Mouse (Mus musculus) ES-E14 (cell line): Measurements from ENCODE around the gene Chst1.

Source experiments
- CHD2 ChIP-seq: IDR thresholded peaks from 2 replicates; pipeline ENCODE4 v1.6.1; 2014; ENCODE audit warnings: mild to moderate bottlenecking, low read depth, low read length, inconsistent platforms
- HCFC1 ChIP-seq: IDR thresholded peaks from 2 replicates; pipeline ENCODE4 v1.6.1; 2012; ENCODE audit warnings: low read length, inconsistent platforms, borderline replicate concordance; ENCODE audit not compliant: insufficient read depth
- MAFK ChIP-seq: IDR thresholded peaks from 2 replicates; pipeline ENCODE4 v1.6.1; 2014; ENCODE audit warnings: mild to moderate bottlenecking, low read depth, low read length, inconsistent platforms; ENCODE audit not compliant: insufficient read depth
- ZC3H11A ChIP-seq: IDR thresholded peaks from 2 replicates; pipeline ENCODE4 v1.6.1; 2012; ENCODE audit warnings: low read depth, mild to moderate bottlenecking, inconsistent platforms, low read length, borderline replicate concordance
- ZNF384 ChIP-seq: IDR thresholded peaks from 2 replicates; pipeline ENCODE4 v1.6.1; 2012; ENCODE audit warnings: low read depth, low read length, inconsistent platforms

DNA sequence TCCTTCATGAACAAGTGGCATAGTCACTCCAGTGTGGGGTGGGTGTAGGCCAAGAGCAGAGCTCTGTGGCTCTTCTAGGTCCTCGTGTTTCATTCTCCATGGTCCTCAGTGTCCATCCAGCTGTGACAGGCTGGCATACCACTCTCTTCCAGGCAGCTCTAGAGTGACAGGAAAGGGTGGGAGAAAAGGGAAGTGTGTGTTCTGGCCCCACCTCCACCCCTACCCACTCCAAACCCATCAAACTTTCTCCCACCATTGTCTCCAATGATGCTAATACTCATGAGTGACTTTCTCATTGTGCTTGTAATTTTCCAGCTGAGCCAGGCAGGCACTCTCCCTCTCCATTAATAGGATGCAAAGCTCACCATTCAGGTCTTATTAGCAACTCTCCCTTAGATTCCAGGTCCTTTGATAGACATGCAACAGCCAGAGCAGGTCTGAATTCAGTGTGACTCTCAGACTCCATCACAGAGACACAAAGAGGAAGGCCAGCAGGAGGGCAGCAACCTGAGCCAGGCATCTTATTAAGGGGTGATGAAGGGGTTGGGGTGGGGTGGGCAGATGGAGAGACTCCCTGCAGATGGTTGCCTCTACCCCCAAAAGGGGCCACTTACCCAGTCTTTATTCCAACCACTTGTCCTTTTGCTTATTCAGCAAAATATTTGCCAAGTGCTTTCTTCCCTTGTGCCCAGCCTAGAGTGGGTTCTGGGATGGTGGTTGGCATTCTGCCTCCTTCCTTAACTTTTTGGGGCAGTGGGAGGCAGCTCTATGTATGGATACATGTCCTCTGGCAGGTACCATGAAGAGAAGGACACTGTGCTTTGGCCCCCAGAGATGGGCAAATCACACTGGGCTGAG lies 59.0 kb downstream of the Chst1 start:
- TF ChIP-seq MAFK: peak; percentile 73
- TF ChIP-seq ZC3H11A: no peak
- TF ChIP-seq CHD2: no peak
- TF ChIP-seq ZNF384: no peak
- TF ChIP-seq HCFC1: no peak
